Mouse (Mus musculus): ENCODE data around the gene Cst12. TPM values are rescaled to one million over a fixed set of nuclear protein-coding genes. Genes with fewer than 3 reads are reported as not detected.

The Cst12 gene
- polyA plus RNA-seq, 1 experiment: not detected

DNA sequence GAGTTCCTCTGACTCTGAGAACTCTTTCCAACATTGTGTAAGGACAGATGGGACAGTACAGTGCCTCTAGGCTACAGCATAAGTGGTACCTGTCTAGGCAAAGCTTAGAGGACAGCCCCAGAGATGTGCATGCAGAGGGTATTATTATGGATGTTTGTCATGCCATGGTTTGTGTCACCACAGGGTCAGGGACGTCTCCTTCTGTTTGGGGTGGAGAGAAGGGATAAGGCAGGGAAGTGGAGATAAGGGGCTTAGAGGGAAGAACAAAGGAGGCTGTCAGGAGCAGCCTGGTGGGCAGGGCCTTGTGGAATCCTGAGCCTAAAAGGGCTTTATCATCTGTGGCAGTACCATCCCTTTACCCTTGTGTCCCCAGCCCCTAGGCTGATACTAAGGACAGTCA, 7.5 kb upstream of the Cst12 start, which contains the start of gene 8030411F24Rik:
TSS of gene 8030411F24Rik (plus strand) at position 301 of the 400 bp plus-strand sequence.
- H3K27ac ChIP-seq (ENCODE audit: control insufficient read depth, insufficient read depth, low read depth, low read length, poor library complexity): no peak within 1 kb of the TSS
- no peaks in the 10 kb centered on the region for H3K4me1 ChIP-seq (ENCODE audit: control insufficient read depth, insufficient read depth, low read length)
- TF ChIP-seq CTCF (IDR thresholded peaks at IDR 0.05; ENCODE audit: control insufficient read depth, insufficient read depth, low read length): no peak
- no peak for TF ChIP-seq POLR2A (IDR thresholded peaks at IDR 0.05; ENCODE audit: borderline replicate concordance, control insufficient read depth, low read depth, low read length)
- WGBS: 26% methylated on average over 1 of the region's 1 CpGs
- H3K4me3 ChIP-seq (replicated peaks; ENCODE audit: control insufficient read depth, low read depth, low read length): no peak within 1 kb of the TSS

DNA sequence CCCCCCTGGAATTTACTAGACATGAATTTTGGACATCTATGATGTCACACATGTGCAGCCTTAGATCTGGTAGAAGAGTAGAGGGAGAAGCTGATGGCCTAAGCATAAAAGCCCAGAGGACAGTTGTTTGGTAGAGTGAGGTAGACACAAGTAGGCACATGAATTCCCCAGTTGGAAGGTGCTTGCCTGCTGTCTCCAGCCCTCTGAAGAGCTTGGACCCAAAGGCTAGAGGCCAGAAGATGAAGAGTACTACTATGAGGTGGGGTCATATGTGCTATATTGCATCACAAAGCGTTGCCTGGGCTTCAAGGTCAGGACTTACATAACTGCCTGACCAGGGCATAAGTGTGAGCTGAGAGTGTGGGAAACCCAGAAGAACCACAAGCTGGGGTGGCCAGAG, 9.3 kb downstream of the Cst12 start, which contains the start of gene Cst8:
TSS of gene Cst8 (plus strand) at position 301 of the 400 bp plus-strand sequence.
- H3K4me3 ChIP-seq (replicated peaks; ENCODE audit: control insufficient read depth, low read depth, low read length): no peak within 1 kb of the TSS
- no peak for TF ChIP-seq POLR2A (IDR thresholded peaks at IDR 0.05; ENCODE audit: borderline replicate concordance, control insufficient read depth, low read depth, low read length)
- no peak for TF ChIP-seq CTCF (IDR thresholded peaks at IDR 0.05; ENCODE audit: control insufficient read depth, insufficient read depth, low read length)
- WGBS: 64% methylated on average over 1 of the region's 1 CpGs
- H3K27ac ChIP-seq (ENCODE audit: control insufficient read depth, insufficient read depth, low read depth, low read length, poor library complexity): no peak within 1 kb of the TSS
- no peaks in the 10 kb centered on the region for H3K4me1 ChIP-seq (ENCODE audit: control insufficient read depth, insufficient read depth, low read length)

DNA sequence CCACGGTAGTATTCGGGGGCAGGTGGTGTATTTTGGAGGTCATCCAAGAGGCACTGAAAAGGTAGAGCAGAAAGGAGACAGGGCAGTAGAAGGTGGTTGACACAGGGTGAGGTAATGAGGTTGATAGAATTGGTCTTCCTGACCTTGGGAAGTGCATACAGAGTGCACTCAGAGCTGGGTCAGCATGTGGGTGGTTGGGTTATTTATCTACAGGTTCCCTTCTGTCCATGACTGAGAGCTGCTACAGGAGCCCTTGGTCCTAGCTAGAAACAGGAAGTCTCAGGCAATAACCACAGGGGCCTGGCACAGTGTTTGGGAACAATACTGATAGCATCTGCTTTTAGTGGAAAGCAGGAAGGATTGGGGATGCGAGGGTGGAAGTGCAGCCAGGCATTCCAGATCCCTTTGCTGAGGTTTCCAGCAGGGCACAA, 12.3 kb downstream of the Cst12 start:
- Histone ChIP-seq H3K4me3 (replicated peaks; ENCODE audit: control insufficient read depth, low read depth, low read length) (no peak overlapping the region), H3K27ac (ENCODE audit: control insufficient read depth, insufficient read depth, low read depth, low read length, poor library complexity) (no peak overlapping the region), H3K4me1 (ENCODE audit: control insufficient read depth, insufficient read depth, low read length) (no peaks in the 10 kb centered on the region)
- TF ChIP-seq POLR2A (IDR thresholded peaks at IDR 0.05; ENCODE audit: borderline replicate concordance, control insufficient read depth, low read depth, low read length) (no peak), CTCF (IDR thresholded peaks at IDR 0.05; ENCODE audit: control insufficient read depth, insufficient read depth, low read length) (no peak)
- WGBS: 10% methylated on average over 3 of the region's 3 CpGs

DNA sequence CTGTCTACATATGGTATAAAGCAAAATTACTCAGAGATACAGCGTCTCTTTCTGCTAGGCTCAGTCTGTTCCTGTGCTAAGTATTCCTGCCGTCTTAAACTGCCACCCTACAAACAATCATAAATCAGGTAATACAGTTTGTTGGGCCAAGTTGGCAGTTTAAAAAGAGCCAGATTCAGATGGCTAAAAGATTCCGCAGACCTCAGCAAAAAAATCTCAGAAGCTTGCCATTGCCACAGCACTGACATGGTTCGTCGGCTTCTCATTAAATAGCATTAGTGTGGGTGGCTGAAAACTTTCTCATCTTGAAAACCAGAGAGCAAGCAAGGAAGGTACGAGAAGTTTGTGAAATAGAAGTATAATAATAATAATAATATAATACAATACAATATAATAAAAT, 17.5 kb downstream of the Cst12 start:
- H3K4me3 ChIP-seq (replicated peaks; ENCODE audit: control insufficient read depth, low read depth, low read length): no peak overlapping the region
- H3K27ac ChIP-seq (ENCODE audit: control insufficient read depth, insufficient read depth, low read depth, low read length, poor library complexity): no peak overlapping the region
- TF ChIP-seq POLR2A (IDR thresholded peaks at IDR 0.05; ENCODE audit: borderline replicate concordance, control insufficient read depth, low read depth, low read length): no peak
- TF ChIP-seq CTCF (IDR thresholded peaks at IDR 0.05; ENCODE audit: control insufficient read depth, insufficient read depth, low read length): no peak
- H3K4me1 ChIP-seq (ENCODE audit: control insufficient read depth, insufficient read depth, low read length): no peaks in the 10 kb centered on the region
- 69% methylated on average over 6 of the region's 6 CpGs for WGBS

DNA sequence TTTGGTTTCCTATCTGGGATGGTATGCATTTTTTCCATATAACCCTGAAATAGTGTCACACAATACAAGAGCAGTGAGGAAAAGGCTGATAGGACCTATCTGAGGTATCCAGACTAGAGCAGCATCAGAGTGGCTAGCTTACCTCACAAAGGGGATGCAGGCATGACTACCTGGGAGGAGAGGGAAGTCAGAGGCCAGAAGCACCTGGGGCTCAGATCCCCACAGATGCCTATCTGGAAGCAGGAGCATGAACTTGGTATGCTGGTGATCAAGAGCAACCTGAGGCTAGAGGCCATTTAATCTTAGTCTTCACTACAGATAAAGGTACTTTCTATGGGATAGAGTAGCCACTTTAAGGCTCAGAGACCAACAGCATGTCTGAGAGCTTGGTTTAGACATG, 30.7 kb downstream of the Cst12 start, which contains the start of gene Cst13:
TSS of gene Cst13 (plus strand) at position 173 of the 400 bp plus-strand sequence.
- H3K4me3 ChIP-seq (replicated peaks; ENCODE audit: control insufficient read depth, low read depth, low read length): no peak within 1 kb of the TSS
- no peak within 1 kb of the TSS for H3K27ac ChIP-seq (ENCODE audit: control insufficient read depth, insufficient read depth, low read depth, low read length, poor library complexity)
- TF ChIP-seq POLR2A (IDR thresholded peaks at IDR 0.05; ENCODE audit: borderline replicate concordance, control insufficient read depth, low read depth, low read length) (no peak), CTCF (IDR thresholded peaks at IDR 0.05; ENCODE audit: control insufficient read depth, insufficient read depth, low read length) (no peak)
- H3K4me1 ChIP-seq (ENCODE audit: control insufficient read depth, insufficient read depth, low read length): no peaks in the 10 kb centered on the region

DNA sequence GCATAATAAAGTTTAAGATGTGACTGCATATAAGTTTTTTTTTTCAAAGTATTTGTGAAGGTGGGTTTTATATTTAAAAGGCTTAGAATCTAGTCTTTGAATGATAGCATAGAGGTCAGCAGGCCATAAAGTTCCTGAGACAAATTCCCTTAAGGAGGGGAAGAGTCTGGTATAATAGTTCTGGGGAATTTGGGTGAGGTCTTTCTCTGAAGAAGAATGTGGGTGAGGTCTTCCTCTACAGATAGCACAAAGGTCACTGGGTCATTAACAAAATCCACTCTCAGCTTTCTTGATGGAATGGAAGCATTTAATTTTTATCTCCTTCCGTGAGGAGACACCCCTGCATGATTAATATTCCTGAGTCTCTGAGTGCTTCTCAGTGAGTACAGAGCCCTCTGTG, 36.8 kb downstream of the Cst12 start:
- Histone ChIP-seq H3K4me1 (ENCODE audit: control insufficient read depth, insufficient read depth, low read length) (no peaks in the 10 kb centered on the region), H3K4me3 (replicated peaks; ENCODE audit: control insufficient read depth, low read depth, low read length) (no peak overlapping the region), H3K27ac (ENCODE audit: control insufficient read depth, insufficient read depth, low read depth, low read length, poor library complexity) (no peak overlapping the region)
- no peak for TF ChIP-seq CTCF (IDR thresholded peaks at IDR 0.05; ENCODE audit: control insufficient read depth, insufficient read depth, low read length)
- no peak for TF ChIP-seq POLR2A (IDR thresholded peaks at IDR 0.05; ENCODE audit: borderline replicate concordance, control insufficient read depth, low read depth, low read length)
- WGBS: 87% methylated on average over 1 of the region's 1 CpGs

DNA sequence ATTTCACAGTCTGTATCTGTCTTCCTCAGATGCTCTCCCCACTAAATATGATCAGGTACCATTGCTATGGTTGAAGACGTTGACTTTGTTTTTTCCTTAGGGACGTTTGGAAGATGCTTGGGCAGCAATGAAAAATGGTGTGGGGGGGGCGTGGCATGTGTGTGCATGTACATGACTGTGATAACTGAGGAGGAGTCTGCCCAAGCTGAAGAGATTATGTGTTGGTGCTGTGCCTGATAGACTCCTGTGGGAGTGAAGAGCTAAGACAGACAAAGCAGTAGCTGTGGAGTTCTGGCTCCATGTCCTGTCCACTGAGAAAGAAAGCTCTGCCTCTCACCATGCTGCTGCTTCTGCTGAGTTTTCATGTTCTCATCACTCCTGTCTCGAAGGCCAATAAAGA, 45.8 kb downstream of the Cst12 start, which contains the start of gene Cst9:
TSS of gene Cst9 (plus strand) at position 236 of the 400 bp plus-strand sequence.
- TF ChIP-seq POLR2A (IDR thresholded peaks at IDR 0.05; ENCODE audit: borderline replicate concordance, control insufficient read depth, low read depth, low read length) (no peak), CTCF (IDR thresholded peaks at IDR 0.05; ENCODE audit: control insufficient read depth, insufficient read depth, low read length) (no peak)
- no peak within 1 kb of the TSS for H3K27ac ChIP-seq (ENCODE audit: control insufficient read depth, insufficient read depth, low read depth, low read length, poor library complexity)
- H3K4me3 ChIP-seq (replicated peaks; ENCODE audit: control insufficient read depth, low read depth, low read length): no peak within 1 kb of the TSS
- no peaks in the 10 kb centered on the region for H3K4me1 ChIP-seq (ENCODE audit: control insufficient read depth, insufficient read depth, low read length)
- WGBS: 73% methylated on average over 4 of the region's 4 CpGs

DNA sequence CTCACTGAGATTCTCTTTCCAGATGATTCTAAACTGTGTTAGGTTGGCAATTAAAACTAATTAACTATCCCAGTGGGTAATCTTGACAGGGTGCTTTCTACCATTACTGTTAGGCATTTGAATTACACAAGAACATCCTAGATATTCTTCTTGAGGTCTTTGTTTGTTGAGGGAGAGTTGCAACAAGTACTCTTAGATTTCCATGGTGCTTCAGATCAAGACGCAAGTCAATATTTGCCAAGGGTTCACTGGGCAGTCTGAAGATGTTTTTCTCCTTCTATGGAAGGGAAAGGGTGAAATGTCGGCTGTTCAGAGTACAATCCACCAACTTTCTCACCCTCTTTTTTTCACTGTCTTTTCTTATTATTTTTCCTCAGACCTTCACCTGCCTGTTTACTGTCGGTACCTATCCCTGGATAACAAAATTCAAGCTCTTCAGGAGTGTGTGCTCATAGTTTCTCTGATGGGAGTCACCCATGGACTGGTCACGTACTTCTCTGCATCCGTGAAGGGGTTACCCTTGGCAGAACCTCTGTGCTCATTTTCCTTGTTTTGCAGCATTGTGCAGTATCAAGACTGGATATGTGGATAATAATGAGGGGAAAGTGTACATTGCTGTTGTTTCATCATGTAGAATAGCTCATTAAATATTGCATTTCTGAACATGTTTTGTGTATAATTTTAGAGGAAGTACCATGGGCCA, 49.1 kb downstream of the Cst12 start:
- TF ChIP-seq POLR2A (IDR thresholded peaks at IDR 0.05; ENCODE audit: borderline replicate concordance, control insufficient read depth, low read depth, low read length): no peak
- no peak for TF ChIP-seq CTCF (IDR thresholded peaks at IDR 0.05; ENCODE audit: control insufficient read depth, insufficient read depth, low read length)

More for the DNA sequence above, 49.1 kb downstream of the Cst12 start:
- WGBS: 77% methylated on average over 5 of the region's 5 CpGs
- no peaks in the 10 kb centered on the region for H3K4me1 ChIP-seq (ENCODE audit: control insufficient read depth, insufficient read depth, low read length)
- H3K4me3 ChIP-seq (replicated peaks; ENCODE audit: control insufficient read depth, low read depth, low read length): no peak overlapping the region
- H3K27ac ChIP-seq (ENCODE audit: control insufficient read depth, insufficient read depth, low read depth, low read length, poor library complexity): no peak overlapping the region
